ENCODE assay signal across 7 mouse cellular contexts in genomic region chr11:86758559-86758958, GRCm38 (mm10). TPM values are rescaled to one million over a fixed set of nuclear protein-coding genes. Genes with fewer than 3 reads are reported as not detected.
DNase-seq lines count a peak whose midpoint lies in the region; ATAC-seq lines count a peak whose summit lies in the region.

No protein-coding gene starts in this region.

- no peak for ATAC-seq in megakaryocyte, adult 5-6 weeks (ENCODE audit: poor library complexity, severe bottlenecking)
- ATAC-seq in embryonic facial prominence, embryonic 14.5 days (ENCODE audit: low read depth): no peak
- no peak for ATAC-seq in limb, embryonic 12.5 days (ENCODE audit: insufficient number of reproducible peaks, insufficient read depth, low FRiP score, low TSS enrichment, low read depth)
- no peak for ATAC-seq in stomach, embryonic 15.5 days (ENCODE audit: insufficient read depth, low FRiP score, low read depth)

- 27% methylated on average over 6 of the region's 6 CpGs for WGBS in embryonic facial prominence, embryonic 14.5 days
- 36% methylated on average over 6 of the region's 6 CpGs for WGBS in limb, embryonic 12.5 days
- WGBS in stomach, embryonic 15.5 days: 27% methylated on average over 6 of the region's 6 CpGs

- peak overlapping the region; percentile 64 for H3K4me2 ChIP-seq in embryonic facial prominence, embryonic 14.5 days (ENCODE audit: low read depth, low read length)
- peak overlapping the region; percentile 75 for H3K4me2 ChIP-seq in limb, embryonic 12.5 days
- peak overlapping the region; percentile 56 for H3K4me2 ChIP-seq in stomach, embryonic 15.5 days

- no peaks in the 10 kb centered on the region for H3K9me3 ChIP-seq in megakaryocyte, embryonic 14.5 days
- H3K9me3 ChIP-seq in embryonic facial prominence, embryonic 14.5 days (ENCODE audit: control insufficient read depth, low read length): no peaks in the 10 kb centered on the region
- no peaks in the 10 kb centered on the region for H3K9me3 ChIP-seq in limb, embryonic 12.5 days
- no peaks in the 10 kb centered on the region for H3K9me3 ChIP-seq in stomach, embryonic 15.5 days

- peaks cover 11% of the 10 kb centered on the region for H3K36me3 ChIP-seq in megakaryocyte, embryonic 14.5 days (replicated peaks; ENCODE audit: low read length)
- peaks cover under 1% of the 10 kb centered on the region; the same call in 1 of the 2 replicates for H3K36me3 ChIP-seq in embryonic facial prominence, embryonic 14.5 days (ENCODE audit: control insufficient read depth, insufficient read depth, low read length)
- H3K36me3 ChIP-seq in limb, embryonic 12.5 days: 0 out of 2 replicates have a peak, but pooled peaks cover 6% of the 10 kb centered on the region
- H3K36me3 ChIP-seq in stomach, embryonic 15.5 days: no peaks in the 10 kb centered on the region

- H3K4me3 ChIP-seq in megakaryocyte, embryonic 14.5 days (replicated peaks): peak overlapping the region; percentile 99
- peak overlapping the region; percentile 98 for H3K4me3 ChIP-seq in embryonic facial prominence, embryonic 14.5 days (ENCODE audit: low read depth, low read length)
- peak overlapping the region; percentile 97 for H3K4me3 ChIP-seq in limb, embryonic 12.5 days (replicated peaks)
- H3K4me3 ChIP-seq in stomach, embryonic 15.5 days (replicated peaks): peak overlapping the region; percentile 98

- H3K9ac ChIP-seq in embryonic facial prominence, embryonic 14.5 days (ENCODE audit: low read depth, low read length): peak overlapping the region; percentile 96
- peak overlapping the region; percentile 91 for H3K9ac ChIP-seq in limb, embryonic 12.5 days (replicated peaks)
- H3K9ac ChIP-seq in stomach, embryonic 15.5 days: peak overlapping the region; percentile 69; the same call in 1 of the 2 replicates

- DNase-seq in embryonic facial prominence, embryonic 14.5 days (ENCODE audit: low spot score): peak; percentile 18
- DNase-seq in left cerebral cortex, adult 11 months (ENCODE audit: low spot score): no peak
- DNase-seq in layer of hippocampus, adult 9-11 months: no peak

- peaks cover 47% of the 10 kb centered on the region for H3K4me1 ChIP-seq in megakaryocyte, embryonic 14.5 days
- H3K4me1 ChIP-seq in embryonic facial prominence, embryonic 14.5 days (ENCODE audit: control insufficient read depth, insufficient read depth, low read length): peaks cover 11% of the 10 kb centered on the region
- H3K4me1 ChIP-seq in limb, embryonic 12.5 days (replicated peaks): peaks cover 20% of the 10 kb centered on the region
- H3K4me1 ChIP-seq in stomach, embryonic 15.5 days: peaks cover 9% of the 10 kb centered on the region; the same call in 1 of the 2 replicates

- no peaks in the 10 kb centered on the region for H3K27me3 ChIP-seq in megakaryocyte, embryonic 14.5 days (replicated peaks)
- no peaks in the 10 kb centered on the region for H3K27me3 ChIP-seq in embryonic facial prominence, embryonic 14.5 days (replicated peaks; ENCODE audit: control insufficient read depth, insufficient read depth, low read length)
- no peaks in the 10 kb centered on the region for H3K27me3 ChIP-seq in limb, embryonic 12.5 days
- no peaks in the 10 kb centered on the region for H3K27me3 ChIP-seq in stomach, embryonic 15.5 days (replicated peaks)

- H3K27ac ChIP-seq in embryonic facial prominence, embryonic 14.5 days (replicated peaks; ENCODE audit: low read depth, low read length): peak overlapping the region; percentile 98
- H3K27ac ChIP-seq in limb, embryonic 12.5 days: peak overlapping the region; percentile 96
- peak overlapping the region; percentile 98 for H3K27ac ChIP-seq in stomach, embryonic 15.5 days

RNA-seq across cellular contexts. Expression of gene Cltc, which starts 1.2 kb away (rescaled TPM):
- 8.7 and 11.1 TPM in 2 replicates for polyA plus RNA-seq in megakaryocyte, embryonic 14.5 days (2012; ENCODE audit: insufficient read depth, low replicate concordance)
- 272 and 311 TPM in 2 replicates for total RNA-seq in megakaryocyte, adult 5-6 weeks (2015)
- total RNA-seq in megakaryocyte, adult 5-6 weeks (2017): 184 and 190 TPM in 2 replicates
- 167 and 175 TPM in 2 replicates for polyA plus RNA-seq in embryonic facial prominence, embryonic 14.5 days (2014; fragmentation: Nextera tagmentation; extraction: Ambion mirVana)
- 129 and 137 TPM in 2 replicates for polyA plus RNA-seq in limb, embryonic 12.5 days (2016; fragmentation: Nextera tagmentation; extraction: Ambion mirVana)
- 117 and 130 TPM in 2 replicates for polyA plus RNA-seq in stomach, embryonic 15.5 days (2015; fragmentation: Nextera tagmentation; extraction: Ambion mirVana)

RNA-seq across cellular contexts. Expression of gene Dhx40, which starts 49.0 kb away (rescaled TPM):
- 1.1 and 2.2 TPM in 2 replicates for polyA plus RNA-seq in megakaryocyte, embryonic 14.5 days (2012; ENCODE audit: insufficient read depth, low replicate concordance)
- 36.4 and 38.1 TPM in 2 replicates for total RNA-seq in megakaryocyte, adult 5-6 weeks (2015)
- 42.5 and 42.8 TPM in 2 replicates for total RNA-seq in megakaryocyte, adult 5-6 weeks (2017)
- 19.9 and 21.8 TPM in 2 replicates for polyA plus RNA-seq in embryonic facial prominence, embryonic 14.5 days (2014; fragmentation: Nextera tagmentation; extraction: Ambion mirVana)
- 36.4 and 39.7 TPM in 2 replicates for polyA plus RNA-seq in limb, embryonic 12.5 days (2016; fragmentation: Nextera tagmentation; extraction: Ambion mirVana)
- polyA plus RNA-seq in stomach, embryonic 15.5 days (2015; fragmentation: Nextera tagmentation; extraction: Ambion mirVana): 17.6 and 19.1 TPM in 2 replicates
